Mouse (Mus musculus) forebrain, embryonic 16.5 days (tissue): ENCODE measurements around the gene Gm21976. TPM values are rescaled to one million over a fixed set of nuclear protein-coding genes. Genes with fewer than 3 reads are reported as not detected.

Experiments used
- ATAC-seq: fragments of 200-750 bp; cut with Nextera tagmentation; 2 replicates; pipeline ENCODE4 v1.8.0; 2017; ENCODE audit warnings: mild to moderate bottlenecking, moderate library complexity
- H3K27ac ChIP-seq: fragments of 300-500 bp; sonication (generic); 2 replicates; pipeline ENCODE4 v1.5.1; 2014; ENCODE audit warnings: low read length, control low read depth
- H3K27me3 ChIP-seq: fragments of 300-500 bp; sonication (generic); replicated peaks from 2 replicates; pipeline ENCODE4 v1.6.1; 2014; ENCODE audit warnings: low read length; ENCODE audit not compliant: control insufficient read depth, insufficient read depth
- H3K36me3 ChIP-seq: fragments of 300-500 bp; sonication (generic); 2 replicates; pipeline ENCODE4 v1.6.1; 2014; ENCODE audit not compliant: control insufficient read depth, insufficient read depth
- H3K4me1 ChIP-seq: fragments of 300-500 bp; sonication (generic); replicated peaks from 2 replicates; pipeline ENCODE4 v1.6.1; 2014; ENCODE audit warnings: low read length; ENCODE audit not compliant: control insufficient read depth, insufficient read depth
- H3K4me2 ChIP-seq: fragments of 300-500 bp; sonication (generic); 2 replicates; pipeline ENCODE4 v1.6.1; 2014; ENCODE audit warnings: mild to moderate bottlenecking, low read length, control low read depth
- H3K4me3 ChIP-seq: fragments of 300-500 bp; sonication (generic); replicated peaks from 2 replicates; pipeline ENCODE4 v1.5.1; 2014; ENCODE audit warnings: mild to moderate bottlenecking, low read length, control low read depth
- H3K9ac ChIP-seq: fragments of 300-500 bp; sonication (generic); replicated peaks from 2 replicates; pipeline ENCODE4 v1.6.1; 2014; ENCODE audit warnings: low read depth, low read length, control low read depth
- H3K9me3 ChIP-seq: fragments of 300-500 bp; sonication (generic); 2 replicates; pipeline ENCODE4 v1.6.1; 2016; ENCODE audit warnings: low read length; ENCODE audit not compliant: control insufficient read depth
- WGBS: fragments of 180-500 bp; shearing (Covaris S2); extraction: QIAGEN DNeasy Blood & Tissue Kit; methylation state at CpG from one replicate; pipeline ENCODE4 v1.1.7; 2014; 5-methylcytosine and 5-hydroxymethylcytosine counted together
- polyA plus RNA-seq: library from polyadenylated mRNA; unstranded; fragments of >200 nt; fragmentation: Nextera tagmentation; extraction: Ambion mirVana; gene quantifications from 2 replicates; pipeline ENCODE4 v1.2.1, GENCODE M21; 2015

The Gm21976 gene
- polyA plus RNA-seq, 1 experiment from 2014 or later = not detected

DNA sequence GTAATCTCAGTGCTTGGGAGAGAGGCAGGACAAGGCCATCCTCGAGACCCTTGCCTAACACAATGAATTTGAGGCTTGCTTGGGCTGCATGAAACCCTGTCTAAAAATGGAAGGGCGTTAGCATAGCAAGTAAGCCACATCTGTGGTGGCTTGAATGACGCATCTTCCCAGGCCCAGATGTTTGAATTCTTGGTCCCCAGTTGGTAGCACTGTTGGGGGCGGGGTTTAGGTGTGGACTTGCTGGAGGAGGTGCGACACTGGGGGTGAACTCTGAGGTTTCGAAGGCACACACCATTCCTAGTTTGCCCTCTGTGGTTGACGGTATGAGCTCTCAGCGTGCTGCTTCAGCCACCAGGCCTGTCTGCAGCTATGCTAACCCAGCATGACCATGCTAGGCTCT is 12.0 kb downstream of the Gm21976 start:
- 87% methylated on average over 8 of the region's 8 CpGs for WGBS
- Histone ChIP-seq H3K9me3 (no peaks in the 10 kb centered on the region), H3K4me2 (no peak overlapping the region), H3K36me3 (no peaks in the 10 kb centered on the region), H3K9ac (no peak overlapping the region), H3K4me1 (no peaks in the 10 kb centered on the region), H3K27me3 (no peaks in the 10 kb centered on the region), H3K27ac (no peak overlapping the region), H3K4me3 (no peak overlapping the region)
- no peak for ATAC-seq

DNA sequence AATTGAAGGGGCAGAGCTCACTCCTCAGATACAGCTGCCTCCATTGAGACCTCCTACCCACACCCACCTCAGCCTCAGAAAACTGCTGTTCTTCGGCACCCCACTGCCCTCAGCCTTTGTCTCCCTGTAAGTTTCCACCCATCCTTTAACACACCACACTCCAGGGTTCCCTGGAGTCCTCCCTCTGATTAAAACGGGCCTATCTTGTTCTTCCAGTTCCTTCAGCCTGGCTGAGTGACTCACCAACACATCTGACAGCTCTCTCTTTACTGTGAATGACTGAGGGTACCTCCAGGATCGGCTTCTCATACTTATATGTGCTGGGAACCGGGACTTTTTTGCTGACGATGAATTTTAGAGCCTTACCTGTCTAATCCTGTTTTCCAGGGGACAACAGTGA is 16.4 kb downstream of the Gm21976 start:
- Histone ChIP-seq H3K27ac (no peak overlapping the region), H3K9me3 (no peaks in the 10 kb centered on the region), H3K27me3 (no peaks in the 10 kb centered on the region), H3K4me3 (no peak overlapping the region), H3K9ac (no peak overlapping the region), H3K36me3 (no peaks in the 10 kb centered on the region), H3K4me2 (no peak overlapping the region), H3K4me1 (0 out of 2 replicates have a peak, but pooled peaks cover 2% of the 10 kb centered on the region)
- WGBS = 41% methylated on average over 5 of the region's 5 CpGs
- no peak for ATAC-seq

DNA sequence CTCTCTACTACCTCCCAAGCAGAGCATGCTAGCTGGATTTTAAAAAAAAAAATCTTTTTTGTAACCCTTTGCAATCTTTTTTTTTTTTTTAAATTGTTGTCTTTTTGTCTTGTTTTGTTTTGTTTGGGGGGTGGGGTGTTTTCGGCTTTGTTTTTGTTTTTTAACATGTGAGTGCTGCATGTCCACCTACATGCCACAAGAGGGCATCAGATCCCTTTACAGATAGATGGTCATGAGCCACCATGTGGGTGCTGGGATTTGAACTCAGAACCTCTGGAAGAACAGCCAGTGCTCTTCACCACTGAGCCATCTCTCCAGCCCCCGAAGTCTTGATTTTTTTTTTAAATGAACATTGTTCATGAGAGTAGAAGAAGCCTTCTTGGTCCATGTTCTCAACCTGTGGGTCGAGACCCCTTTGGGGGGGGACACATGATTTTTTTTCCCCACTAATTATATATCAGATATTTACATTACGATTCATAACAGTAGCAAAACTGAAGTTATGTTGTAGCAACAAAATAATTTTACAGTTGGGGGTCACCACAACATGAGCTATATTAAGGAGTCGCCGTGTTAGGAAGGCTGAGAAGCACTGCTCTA is 18.3 kb downstream of the Gm21976 start:
- H3K4me2 ChIP-seq = no peak overlapping the region
- 93% methylated on average over 6 of the region's 6 CpGs for WGBS
- no peak overlapping the region for H3K9ac ChIP-seq
- no peak overlapping the region for H3K4me3 ChIP-seq
- H3K4me1 ChIP-seq = 0 out of 2 replicates have a peak, but pooled peaks cover 2% of the 10 kb centered on the region
- ATAC-seq = no peak
- no peaks in the 10 kb centered on the region for H3K27me3 ChIP-seq
- no peaks in the 10 kb centered on the region for H3K36me3 ChIP-seq
- H3K27ac ChIP-seq = no peak overlapping the region
- no peaks in the 10 kb centered on the region for H3K9me3 ChIP-seq

DNA sequence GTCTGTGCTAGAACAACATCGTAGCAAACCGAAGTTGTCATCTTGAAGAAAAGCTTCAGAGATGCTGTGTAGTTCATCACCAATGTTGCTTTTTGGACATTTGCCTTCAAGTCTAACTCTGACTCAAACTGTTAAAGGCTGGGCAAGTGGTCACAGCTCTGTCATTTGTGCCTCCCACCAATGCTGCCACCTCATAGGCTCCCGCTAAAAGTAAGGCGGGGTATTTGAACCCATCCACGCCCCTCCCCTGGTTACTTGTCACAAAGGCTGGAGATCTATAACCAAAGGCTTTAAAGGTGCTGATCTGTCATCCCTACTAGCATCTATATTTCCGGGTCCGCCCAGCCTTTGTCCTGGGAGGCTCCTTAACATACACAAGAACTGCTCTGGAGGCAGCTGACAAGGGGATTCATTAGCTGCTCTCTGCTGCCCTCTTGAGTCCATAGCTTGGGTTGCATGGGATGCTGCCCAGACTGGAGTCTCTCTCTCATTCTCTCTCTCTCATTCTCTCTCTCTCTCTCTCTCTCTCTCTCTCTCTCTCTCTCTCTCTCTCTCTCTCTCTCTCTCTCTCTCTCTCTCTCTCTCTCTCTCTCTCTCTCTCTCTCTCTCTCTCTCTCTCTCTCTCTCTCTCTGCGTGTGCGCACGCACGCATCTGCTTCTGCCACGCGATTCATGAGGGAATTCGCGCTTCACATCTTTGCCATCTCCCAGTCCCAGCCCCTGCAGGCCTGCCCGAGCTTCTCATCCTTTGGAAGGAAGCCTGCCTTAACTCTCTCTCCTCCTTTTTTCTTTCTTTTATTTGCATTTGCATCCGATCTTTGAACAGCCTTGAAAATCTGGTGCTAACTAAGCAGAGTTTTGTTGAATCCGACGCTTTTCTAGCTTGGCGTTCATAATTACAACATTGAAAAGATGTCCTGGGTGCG is 19.4 kb downstream of the Gm21976 start:
- peak overlapping the region; percentile 39 for H3K9ac ChIP-seq
- H3K4me2 ChIP-seq = peak overlapping the region; percentile 42
- H3K4me3 ChIP-seq = no peak overlapping the region
- H3K36me3 ChIP-seq = no peaks in the 10 kb centered on the region
- WGBS = 45% methylated on average over 21 of the region's 21 CpGs
- peak; percentile 82 for ATAC-seq
- H3K9me3 ChIP-seq = no peaks in the 10 kb centered on the region
- H3K4me1 ChIP-seq = 0 out of 2 replicates have a peak, but pooled peaks cover 2% of the 10 kb centered on the region
- H3K27me3 ChIP-seq = no peaks in the 10 kb centered on the region
- no peak overlapping the region for H3K27ac ChIP-seq

DNA sequence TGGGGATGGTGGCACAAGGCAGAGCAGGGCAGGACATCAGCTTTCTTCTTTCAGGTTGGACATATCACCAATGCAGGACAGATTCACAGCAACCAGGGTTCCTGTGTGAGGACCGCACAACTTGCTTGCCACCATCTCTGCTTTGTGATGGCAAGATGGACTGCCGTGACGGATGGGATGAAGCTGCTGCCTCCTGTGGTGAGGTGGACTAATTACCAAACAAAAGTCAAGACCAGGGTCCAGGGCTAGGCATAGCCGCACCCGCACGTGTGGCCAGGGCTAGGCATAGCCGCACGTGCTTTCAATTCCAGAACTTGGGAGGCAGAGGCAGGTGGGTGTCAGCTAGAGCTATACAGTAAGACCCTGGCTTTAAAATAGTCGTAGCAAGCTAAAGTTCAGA is 25.6 kb downstream of the Gm21976 start:
- Histone ChIP-seq H3K36me3 (peaks cover 9% of the 10 kb centered on the region), H3K4me1 (peaks cover 7% of the 10 kb centered on the region; the same call in 1 of the 2 replicates), H3K9me3 (no peaks in the 10 kb centered on the region), H3K27ac (no peak overlapping the region), H3K9ac (no peak overlapping the region), H3K4me2 (no peak overlapping the region), H3K27me3 (no peaks in the 10 kb centered on the region), H3K4me3 (no peak overlapping the region)
- 92% methylated on average over 9 of the region's 9 CpGs for WGBS
- no peak for ATAC-seq

DNA sequence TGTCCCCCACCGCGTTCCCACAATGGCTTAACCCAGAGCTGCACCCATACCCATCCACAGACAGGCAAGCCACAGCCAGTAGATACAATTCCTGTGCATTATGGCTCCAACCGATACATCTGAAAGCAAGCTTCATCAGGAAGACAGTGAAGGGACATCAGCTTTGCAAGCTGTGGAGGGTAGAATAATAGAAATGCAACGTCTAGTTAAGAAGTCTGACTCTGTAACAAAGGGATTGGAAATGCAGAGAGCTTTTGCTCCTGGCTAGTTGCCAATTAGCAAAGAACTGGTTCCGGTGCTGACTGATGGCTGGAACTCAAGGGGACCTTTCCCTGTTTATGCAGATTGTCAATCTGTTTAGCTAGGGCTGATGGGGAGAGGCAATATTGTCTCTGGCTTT is 26.7 kb downstream of the Gm21976 start:
- no peak overlapping the region for H3K4me2 ChIP-seq
- 0 out of 2 replicates have a peak overlapping the region, but pooled peaks have one; percentile 3 for H3K27ac ChIP-seq
- no peaks in the 10 kb centered on the region for H3K27me3 ChIP-seq
- peaks cover 18% of the 10 kb centered on the region for H3K36me3 ChIP-seq
- ATAC-seq = peak; percentile 56
- H3K4me1 ChIP-seq = peaks cover 7% of the 10 kb centered on the region; the same call in 1 of the 2 replicates
- 26% methylated on average over 5 of the region's 5 CpGs for WGBS
- no peak overlapping the region for H3K9ac ChIP-seq
- H3K4me3 ChIP-seq = no peak overlapping the region
- no peaks in the 10 kb centered on the region for H3K9me3 ChIP-seq

DNA sequence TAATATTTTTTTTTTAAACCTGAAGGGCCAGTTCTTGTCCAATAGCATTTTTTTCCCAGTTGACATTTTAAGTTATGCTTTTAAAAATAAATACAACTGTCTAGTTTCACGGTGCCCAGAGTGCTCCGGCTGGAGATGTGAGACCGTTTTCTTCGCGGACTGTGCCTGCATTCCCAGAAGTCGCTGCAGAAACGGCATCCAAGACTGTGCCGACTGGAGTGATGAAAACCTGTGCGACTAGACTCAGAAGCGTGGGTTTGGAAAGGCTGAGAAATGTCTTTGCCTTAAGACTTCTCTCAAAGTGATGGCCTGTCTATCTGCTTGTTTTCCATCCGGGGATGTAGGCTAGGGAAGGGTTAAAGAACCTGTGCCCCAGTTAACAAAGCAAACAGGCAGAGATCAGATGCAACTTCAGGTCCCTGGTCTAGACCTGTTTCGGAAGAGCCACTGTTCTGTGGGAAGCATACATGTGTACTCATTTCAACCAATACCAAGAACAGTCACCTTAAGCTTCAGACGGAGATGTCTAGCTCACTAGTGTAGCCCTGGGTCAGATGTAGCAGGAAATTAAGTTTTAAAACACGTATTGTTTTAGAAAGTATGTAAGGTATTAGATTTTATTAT is 27.3 kb downstream of the Gm21976 start:
- Histone ChIP-seq H3K9me3 (no peaks in the 10 kb centered on the region), H3K9ac (no peak overlapping the region), H3K4me3 (no peak overlapping the region), H3K27ac (0 out of 2 replicates have a peak overlapping the region, but pooled peaks have one; percentile 6), H3K4me1 (peaks cover 7% of the 10 kb centered on the region; the same call in 1 of the 2 replicates), H3K27me3 (no peaks in the 10 kb centered on the region), H3K4me2 (no peak overlapping the region), H3K36me3 (peaks cover 24% of the 10 kb centered on the region)
- WGBS = 55% methylated on average over 14 of the region's 14 CpGs
- no peak for ATAC-seq

DNA sequence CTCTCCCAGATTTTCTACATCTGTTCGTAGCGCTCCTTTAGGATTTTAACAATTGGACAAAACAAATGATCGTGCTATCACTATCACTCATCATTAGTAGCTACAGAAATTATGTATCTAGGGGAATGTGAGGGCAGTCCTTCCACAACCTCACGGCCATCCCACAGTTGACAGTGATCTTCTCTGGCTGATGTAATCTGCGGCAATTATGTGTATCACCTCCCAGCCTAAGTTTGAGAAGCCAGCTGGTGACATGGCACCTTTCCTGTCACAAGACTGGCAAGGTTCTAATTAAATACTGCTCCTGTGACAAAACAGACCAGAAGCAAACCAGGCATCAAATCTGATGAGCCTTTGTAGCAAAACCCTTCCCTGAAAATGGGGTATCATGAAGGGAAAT is 28.3 kb downstream of the Gm21976 start:
- peaks cover 30% of the 10 kb centered on the region for H3K36me3 ChIP-seq
- WGBS = 80% methylated on average over 5 of the region's 5 CpGs

DNA sequence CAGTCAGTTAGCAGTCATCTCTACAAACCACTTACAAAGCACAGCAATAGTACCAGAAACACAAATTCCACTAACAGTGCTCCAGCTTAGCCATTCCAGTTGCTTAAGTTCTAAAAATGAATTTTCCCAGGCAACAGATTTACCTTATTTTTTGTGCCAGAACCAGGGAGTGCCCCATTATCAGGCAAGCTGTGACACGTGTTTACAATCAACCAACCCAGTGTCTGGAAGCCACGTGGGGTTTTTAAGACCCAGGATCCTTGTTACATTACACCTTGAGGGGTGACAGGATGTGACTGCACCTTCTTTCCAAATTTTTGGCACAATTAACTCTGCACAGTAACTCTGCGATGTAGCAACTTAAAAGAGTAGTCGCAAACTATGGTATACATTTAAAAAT is 29.0 kb downstream of the Gm21976 start:
- H3K9ac ChIP-seq = no peak overlapping the region
- 83% methylated on average over 4 of the region's 4 CpGs for WGBS
- no peak overlapping the region for H3K4me2 ChIP-seq
- no peaks in the 10 kb centered on the region for H3K27me3 ChIP-seq
- H3K4me1 ChIP-seq = peaks cover 7% of the 10 kb centered on the region; the same call in 1 of the 2 replicates
- no peak overlapping the region for H3K27ac ChIP-seq
- no peaks in the 10 kb centered on the region for H3K9me3 ChIP-seq
- no peak overlapping the region for H3K4me3 ChIP-seq
- no peak for ATAC-seq
- H3K36me3 ChIP-seq = peaks cover 32% of the 10 kb centered on the region

More for the DNA sequence above, 28.3 kb downstream of the Gm21976 start:
- Histone ChIP-seq H3K4me3 (no peak overlapping the region), H3K4me1 (peaks cover 7% of the 10 kb centered on the region; the same call in 1 of the 2 replicates), H3K9me3 (no peaks in the 10 kb centered on the region), H3K27me3 (no peaks in the 10 kb centered on the region), H3K4me2 (no peak overlapping the region), H3K9ac (no peak overlapping the region), H3K27ac (no peak overlapping the region)
- ATAC-seq = no peak
